Mouse (Mus musculus) liver (tissue): ENCODE measurements around the gene Lypd8.

Experiments used
- DNase-seq: peaks from one replicate; pipeline ENCODE4 v3.0.0-alpha.2; 2020; ENCODE audit warnings: mixed read lengths

Gene Lypd8

GRCm38 (mm10) chr11:58400655-58401054 lies 21.8 kb downstream of the Lypd8 start:
- no peak for DNase-seq

GRCm38 (mm10) chr11:58408066-58408465 lies 29.2 kb downstream of the Lypd8 start:
- no peak for DNase-seq

- no peak for DNase-seq
These were observed 39.5 kb downstream of the Lypd8 start for GRCm38 (mm10) chr11:58418336-58418735.

GRCm38 (mm10) chr11:58420815-58421214 lies 42.0 kb downstream of the Lypd8 start, which contains the start of gene 1810065E05Rik:
1810065E05Rik (plus strand) TSS chr11:58421111.
- no peak for DNase-seq

- DNase-seq: no peak
These were observed 53.4 kb downstream of the Lypd8 start, which contains the start of gene Gm12253 for GRCm38 (mm10) chr11:58432259-58432658. Gm12253 (plus strand) TSS chr11:58432559.

GRCm38 (mm10) chr11:58437866-58438265 lies 59.0 kb downstream of the Lypd8 start:
- DNase-seq: no peak
